Mouse (Mus musculus) kidney, embryonic 15.5 days (tissue): ENCODE data around the gene Actc1. TPM values are rescaled to one million over a fixed set of nuclear protein-coding genes. Genes with fewer than 3 reads are reported as not detected.

ENCODE experiments used
- ATAC-seq: fragments of 200-750 bp; cut with Nextera tagmentation; replicated peaks from 2 replicates; pipeline ENCODE4 v1.8.0; 2017; ENCODE audit warnings: moderate TSS enrichment; ENCODE audit not compliant: low FRiP score
- H3K27ac ChIP-seq: fragments of 300-500 bp; sonication (generic); 2 replicates; pipeline ENCODE4 v1.5.1; 2015; ENCODE audit warnings: mild to moderate bottlenecking, inconsistent platforms
- H3K27me3 ChIP-seq: fragments of 300-500 bp; sonication (generic); 2 replicates; pipeline ENCODE4 v1.6.1; 2015; ENCODE audit warnings: inconsistent platforms
- H3K36me3 ChIP-seq: fragments of 300-500 bp; sonication (generic); 2 replicates; pipeline ENCODE4 v1.6.1; 2015; ENCODE audit warnings: inconsistent platforms
- H3K4me1 ChIP-seq: fragments of 300-500 bp; sonication (generic); 2 replicates; pipeline ENCODE4 v1.6.1; 2015; ENCODE audit warnings: inconsistent platforms
- H3K4me2 ChIP-seq: fragments of 300-500 bp; sonication (generic); 2 replicates; pipeline ENCODE4 v1.6.1; 2015; ENCODE audit warnings: moderate library complexity, mild to moderate bottlenecking, inconsistent platforms
- H3K4me3 ChIP-seq: fragments of 300-500 bp; sonication (generic); replicated peaks from 2 replicates; pipeline ENCODE4 v1.5.1; 2015; ENCODE audit warnings: mild to moderate bottlenecking, inconsistent platforms
- H3K9ac ChIP-seq: fragments of 300-500 bp; sonication (generic); 2 replicates; pipeline ENCODE4 v1.6.1; 2015; ENCODE audit warnings: mild to moderate bottlenecking, inconsistent platforms
- H3K9me3 ChIP-seq: fragments of 300-500 bp; sonication (generic); replicated peaks from 2 replicates; pipeline ENCODE4 v1.6.1; 2016; ENCODE audit warnings: inconsistent platforms
- WGBS: fragments of 180-500 bp; shearing (Covaris S2); methylation state at CpG from one replicate; pipeline ENCODE4 v1.1.7; 2015; ENCODE audit warnings: mixed read lengths; 5-methylcytosine and 5-hydroxymethylcytosine counted together
- polyA plus RNA-seq: library from polyadenylated mRNA; unstranded; fragments of >200 nt; fragmentation: Nextera tagmentation; extraction: Ambion mirVana; gene quantifications from 2 replicates; pipeline ENCODE4 v1.2.1, GENCODE M21; 2015

Actc1 gene
- polyA plus RNA-seq, 1 experiment from 2014 or later: 101 TPM

DNA sequence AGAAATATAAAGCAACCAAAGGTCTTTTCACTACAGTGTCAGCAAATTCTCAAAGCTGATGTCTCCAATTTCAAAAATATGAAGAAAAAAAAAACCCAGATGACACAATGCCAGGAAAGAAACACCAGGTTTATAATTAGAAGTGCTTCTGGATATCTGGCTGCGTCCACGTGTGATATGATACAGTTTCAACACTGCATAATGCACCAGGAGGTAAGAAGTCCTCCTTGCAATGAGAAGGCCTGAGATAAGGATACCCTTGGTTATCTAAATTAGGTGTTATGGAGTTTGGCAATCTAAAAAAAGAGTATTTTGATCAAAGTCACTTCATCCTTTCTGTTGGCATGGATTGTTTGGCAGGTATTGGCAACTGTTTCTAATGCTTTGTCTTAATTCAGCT is 18.5 kb upstream of the Actc1 start:
- Histone ChIP-seq H3K36me3 (no peaks in the 10 kb centered on the region), H3K4me3 (no peak overlapping the region), H3K9ac (no peak overlapping the region), H3K4me1 (no peaks in the 10 kb centered on the region), H3K4me2 (no peak overlapping the region), H3K27me3 (no peaks in the 10 kb centered on the region), H3K27ac (no peak overlapping the region), H3K9me3 (no peaks in the 10 kb centered on the region)
- 86% methylated on average over 2 of the region's 2 CpGs for WGBS
- ATAC-seq: no peak

DNA sequence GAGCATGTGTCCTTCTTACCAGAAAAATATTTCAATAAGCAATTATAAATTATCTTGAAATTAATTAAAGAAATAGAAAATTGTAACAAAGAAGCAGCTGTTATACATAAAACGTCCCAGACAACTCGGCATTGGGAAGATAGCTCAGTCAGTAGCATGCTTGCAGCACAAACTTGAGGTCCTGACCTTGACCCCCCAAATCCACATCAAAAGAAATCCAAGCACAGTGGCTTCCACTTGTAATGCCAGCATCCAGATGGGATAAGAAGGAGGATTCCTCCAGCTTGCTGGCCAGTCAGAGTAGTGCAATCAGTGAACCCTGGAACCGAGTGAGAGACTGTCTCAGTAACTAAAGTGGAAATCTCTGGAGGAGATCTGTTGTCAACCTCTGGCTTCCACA is 12.9 kb upstream of the Actc1 start:
- WGBS: 74% methylated on average over 3 of the region's 3 CpGs
- H3K9me3 ChIP-seq: no peaks in the 10 kb centered on the region
- H3K4me1 ChIP-seq: no peaks in the 10 kb centered on the region
- H3K27me3 ChIP-seq: no peaks in the 10 kb centered on the region
- H3K4me3 ChIP-seq: no peak overlapping the region
- no peak overlapping the region for H3K9ac ChIP-seq
- H3K36me3 ChIP-seq: no peaks in the 10 kb centered on the region
- no peak overlapping the region for H3K27ac ChIP-seq
- no peak for ATAC-seq
- no peak overlapping the region for H3K4me2 ChIP-seq

DNA sequence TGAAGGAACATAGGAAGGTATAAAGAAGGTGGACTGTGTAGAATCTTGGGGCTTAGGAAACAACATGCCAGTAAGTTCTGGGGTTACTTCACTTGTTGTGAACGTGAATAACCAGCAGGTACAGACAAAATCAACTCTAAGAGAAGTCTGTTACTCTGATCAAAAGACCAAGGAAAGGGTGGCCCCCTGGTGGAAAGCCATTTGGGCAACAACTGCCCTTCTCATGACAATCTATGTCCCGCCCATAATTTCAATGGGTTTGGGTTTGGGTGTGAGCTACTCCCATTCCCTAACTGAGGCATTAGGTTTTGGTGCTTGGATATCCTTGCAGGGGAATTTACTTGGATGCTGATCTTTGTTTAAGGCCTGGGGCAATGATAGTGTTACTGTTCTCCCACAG is 10.7 kb upstream of the Actc1 start:
- 56% methylated on average over 2 of the region's 2 CpGs for WGBS
- no peaks in the 10 kb centered on the region for H3K4me1 ChIP-seq
- H3K36me3 ChIP-seq: no peaks in the 10 kb centered on the region
- no peak overlapping the region for H3K9ac ChIP-seq
- H3K4me2 ChIP-seq: no peak overlapping the region
- H3K9me3 ChIP-seq: no peaks in the 10 kb centered on the region
- H3K27me3 ChIP-seq: no peaks in the 10 kb centered on the region
- no peak for ATAC-seq
- no peak overlapping the region for H3K27ac ChIP-seq
- no peak overlapping the region for H3K4me3 ChIP-seq

DNA sequence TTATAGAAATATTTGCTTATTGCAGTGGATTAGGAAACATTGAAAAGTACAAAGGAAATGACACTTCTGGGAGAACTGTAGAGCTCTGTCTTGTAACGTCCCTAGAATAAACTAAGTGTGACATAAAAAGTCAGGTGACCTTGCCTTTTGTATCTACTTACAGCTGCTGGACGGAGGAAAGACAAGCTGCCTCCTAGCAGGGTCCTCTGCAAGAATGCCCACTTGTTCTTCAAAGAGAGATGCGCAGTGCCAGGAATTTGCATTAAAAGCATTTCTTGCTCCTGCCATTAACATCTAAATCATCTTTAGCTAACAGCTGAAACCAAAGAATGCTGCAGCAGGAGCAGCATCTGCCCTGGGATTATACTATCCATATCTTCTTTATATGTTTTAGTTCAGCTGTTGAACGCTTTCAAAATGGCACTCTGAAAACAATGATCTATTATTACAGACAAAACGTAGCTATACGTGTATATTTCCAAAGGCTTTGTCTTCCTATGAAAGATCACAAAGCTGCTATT is 6.8 kb upstream of the Actc1 start:
- Histone ChIP-seq H3K36me3 (no peaks in the 10 kb centered on the region), H3K4me2 (no peak overlapping the region), H3K9me3 (no peaks in the 10 kb centered on the region), H3K4me1 (no peaks in the 10 kb centered on the region), H3K9ac (no peak overlapping the region), H3K4me3 (no peak overlapping the region), H3K27ac (no peak overlapping the region), H3K27me3 (no peaks in the 10 kb centered on the region)
- no peak for ATAC-seq
- 49% methylated on average over 6 of the region's 6 CpGs for WGBS

DNA sequence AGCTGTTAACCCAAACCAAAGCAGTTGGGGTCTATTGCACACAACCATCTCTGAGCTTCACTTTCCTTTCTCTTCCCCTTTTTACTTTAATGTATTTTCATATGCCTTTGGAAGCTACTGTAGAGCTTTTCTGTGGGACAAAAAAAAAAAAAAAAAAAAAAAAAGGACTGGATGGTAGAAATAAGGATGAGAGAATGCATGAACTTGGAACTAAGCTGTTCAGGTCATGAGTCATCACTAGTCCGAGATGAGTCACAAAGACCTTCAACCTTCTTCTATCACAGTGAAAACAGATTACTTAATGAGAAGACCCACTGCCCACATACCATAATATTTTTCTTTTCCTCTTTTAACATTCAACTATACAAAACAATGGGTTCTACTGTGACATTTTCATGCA is 6.3 kb upstream of the Actc1 start:
- whole genome bisulfite sequencing: 65% methylated on average over 1 of the region's 1 CpGs
- H3K9me3 ChIP-seq: no peaks in the 10 kb centered on the region
- H3K4me2 ChIP-seq: no peak overlapping the region
- no peak overlapping the region for H3K4me3 ChIP-seq
- no peaks in the 10 kb centered on the region for H3K36me3 ChIP-seq
- no peak for ATAC-seq
- no peak overlapping the region for H3K9ac ChIP-seq
- no peak overlapping the region for H3K27ac ChIP-seq
- H3K27me3 ChIP-seq: no peaks in the 10 kb centered on the region
- H3K4me1 ChIP-seq: no peaks in the 10 kb centered on the region

DNA sequence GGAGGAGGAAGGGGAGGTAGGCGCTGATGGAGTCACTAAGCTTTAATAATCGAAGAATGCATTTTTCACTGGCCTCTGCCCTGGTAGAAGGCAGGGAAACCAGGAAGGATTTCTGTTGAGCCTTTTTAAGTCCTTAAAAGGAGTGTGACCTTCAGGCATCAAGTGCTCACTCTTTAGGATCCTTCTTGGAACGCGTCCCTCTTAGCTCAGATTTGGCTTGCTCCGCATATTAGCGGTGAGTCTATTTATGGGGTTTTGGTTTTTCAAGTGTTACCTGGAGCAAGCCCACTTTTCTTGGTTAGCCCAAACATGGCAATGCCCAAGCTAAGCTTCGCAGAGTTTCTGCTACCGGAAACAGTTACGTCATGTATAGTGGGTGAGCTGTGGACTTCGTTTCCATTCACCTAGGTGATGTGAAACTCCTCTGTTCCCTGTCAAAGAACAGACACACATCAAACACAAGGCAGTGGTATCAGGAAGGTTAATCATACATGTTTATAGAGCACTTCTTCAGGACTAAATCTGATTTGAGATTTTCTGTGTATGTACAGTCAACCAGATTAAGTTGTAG is 5.0 kb upstream of the Actc1 start:
- no peak overlapping the region for H3K4me3 ChIP-seq
- ATAC-seq: no peak
- no peaks in the 10 kb centered on the region for H3K9me3 ChIP-seq
- no peak overlapping the region for H3K4me2 ChIP-seq
- no peaks in the 10 kb centered on the region for H3K36me3 ChIP-seq
- H3K4me1 ChIP-seq: no peaks in the 10 kb centered on the region
- H3K27ac ChIP-seq: no peak overlapping the region
- 92% methylated on average over 10 of the region's 10 CpGs for WGBS
- no peaks in the 10 kb centered on the region for H3K27me3 ChIP-seq
- H3K9ac ChIP-seq: no peak overlapping the region

DNA sequence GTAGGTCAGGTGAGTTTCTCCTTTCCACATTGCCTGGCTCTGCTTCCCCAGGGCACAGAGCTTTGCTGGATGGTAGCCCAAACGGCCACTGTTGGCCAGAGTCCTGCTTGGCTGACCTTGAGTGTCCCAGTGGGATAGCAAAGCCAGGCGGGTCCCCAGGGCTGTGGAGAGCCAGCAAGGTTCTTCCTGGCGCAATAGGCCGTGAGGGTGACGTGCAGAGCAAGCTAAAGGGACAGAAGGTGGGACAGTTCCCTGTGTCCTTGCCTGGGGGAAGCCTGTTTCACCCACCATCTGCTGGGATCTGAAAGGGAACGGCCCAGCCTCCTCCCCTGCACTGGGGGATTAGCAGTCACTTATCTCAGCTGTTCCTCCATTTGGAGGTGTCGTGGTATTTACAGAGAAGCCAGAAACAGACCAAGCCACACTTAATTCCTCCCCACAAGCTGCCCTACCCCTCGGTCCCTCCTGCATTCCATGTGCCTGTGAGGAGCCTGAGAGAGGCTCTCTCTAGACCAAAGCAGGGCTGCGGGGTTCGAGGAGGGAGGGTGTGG is 4.0 kb upstream of the Actc1 start:
- no peaks in the 10 kb centered on the region for H3K9me3 ChIP-seq
- whole genome bisulfite sequencing: 14% methylated on average over 10 of the region's 10 CpGs
- H3K9ac ChIP-seq: no peak overlapping the region
- no peak overlapping the region for H3K4me3 ChIP-seq
- no peak overlapping the region for H3K4me2 ChIP-seq
- no peak overlapping the region for H3K27ac ChIP-seq
- ATAC-seq: no peak
- no peaks in the 10 kb centered on the region for H3K36me3 ChIP-seq
- no peaks in the 10 kb centered on the region for H3K27me3 ChIP-seq
- H3K4me1 ChIP-seq: peaks cover 3% of the 10 kb centered on the region

DNA sequence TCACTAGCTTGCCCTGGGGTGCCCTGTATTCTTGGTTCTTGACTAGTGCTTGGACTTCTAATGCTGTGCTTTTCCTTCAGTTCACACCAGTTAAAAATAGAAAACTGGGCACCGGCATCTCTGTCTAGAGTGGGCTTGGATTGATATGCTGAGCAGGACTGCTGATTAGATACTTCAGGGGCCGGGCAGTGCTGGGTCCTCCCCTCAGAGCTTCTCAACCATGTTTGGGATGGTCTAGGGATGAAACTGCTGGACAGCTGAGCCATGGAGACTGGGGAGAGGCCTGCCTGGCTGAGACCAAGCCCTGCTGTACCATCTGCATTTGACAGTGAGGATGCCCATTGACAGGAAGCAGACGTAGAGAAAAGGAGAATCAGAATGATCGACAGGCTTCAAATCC is 781 bp upstream of the Actc1 start:
- Histone ChIP-seq H3K27ac (no peak overlapping the region), H3K36me3 (no peaks in the 10 kb centered on the region), H3K9me3 (no peaks in the 10 kb centered on the region), H3K9ac (no peak overlapping the region), H3K4me3 (no peak overlapping the region), H3K4me1 (peaks cover 3% of the 10 kb centered on the region), H3K27me3 (no peaks in the 10 kb centered on the region), H3K4me2 (no peak overlapping the region)
- 86% methylated on average over 4 of the region's 4 CpGs for WGBS
- ATAC-seq: no peak

DNA sequence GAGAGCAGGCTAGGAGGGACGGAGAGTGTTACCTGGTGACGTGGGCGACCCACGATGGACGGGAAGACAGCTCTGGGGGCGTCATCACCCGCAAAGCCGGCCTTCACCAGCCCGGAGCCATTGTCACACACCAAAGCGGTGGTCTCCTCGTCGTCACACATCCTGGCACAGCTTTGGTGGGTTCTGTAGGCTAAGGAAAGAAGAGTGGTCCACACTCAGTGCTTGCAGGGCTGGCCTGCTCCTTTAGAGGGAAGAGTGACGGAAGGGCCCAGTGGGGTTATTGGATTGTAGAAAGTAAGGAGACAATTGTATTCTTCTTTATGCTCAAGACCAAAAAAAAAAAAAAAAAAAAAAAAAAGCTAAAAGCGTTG is 1.5 kb downstream of the Actc1 start:
- WGBS: 88% methylated on average over 14 of the region's 14 CpGs
- Histone ChIP-seq H3K9me3 (no peaks in the 10 kb centered on the region), H3K27me3 (no peaks in the 10 kb centered on the region), H3K4me1 (peaks cover 3% of the 10 kb centered on the region), H3K36me3 (no peaks in the 10 kb centered on the region), H3K4me3 (no peak overlapping the region), H3K27ac (no peak overlapping the region), H3K9ac (no peak overlapping the region), H3K4me2 (no peak overlapping the region)
- no peak for ATAC-seq

DNA sequence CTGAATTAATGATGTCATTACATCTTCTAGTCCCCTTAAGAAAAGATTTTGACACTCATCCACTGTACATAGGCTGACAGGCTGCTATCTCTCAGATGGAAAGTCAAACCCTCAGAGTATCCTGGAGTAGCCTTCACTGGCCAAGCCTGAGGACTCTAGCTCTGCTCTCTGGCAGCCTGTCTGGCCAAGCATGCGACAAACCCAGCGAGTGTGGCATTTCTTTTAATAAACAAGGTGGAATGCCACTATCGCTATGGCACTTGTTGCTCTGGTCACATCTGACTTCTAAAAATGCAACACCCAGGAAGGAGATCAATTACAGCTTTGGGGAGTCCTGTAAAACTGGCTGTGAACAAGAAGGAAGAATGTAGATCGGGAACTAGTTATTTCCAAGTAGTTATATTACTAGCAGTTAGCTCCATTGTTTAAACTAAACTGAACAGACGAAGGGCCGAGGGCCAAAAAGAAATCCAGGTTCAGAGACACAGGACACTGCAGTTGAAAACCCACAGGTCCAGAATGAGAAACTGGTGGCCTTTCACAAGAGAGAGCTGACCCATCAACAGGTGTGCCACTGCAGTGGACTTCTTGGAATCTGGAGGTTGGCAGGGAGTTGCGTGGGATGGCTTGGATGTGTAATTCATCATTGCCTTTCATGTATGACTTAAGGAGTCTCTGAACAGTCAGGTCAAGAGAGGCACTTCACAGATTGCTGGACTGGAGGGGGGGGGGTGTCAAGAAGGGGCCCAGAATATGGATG is 2.1 kb downstream of the Actc1 start:
- no peaks in the 10 kb centered on the region for H3K9me3 ChIP-seq
- H3K4me3 ChIP-seq: no peak overlapping the region
- no peak overlapping the region for H3K4me2 ChIP-seq
- H3K27me3 ChIP-seq: no peaks in the 10 kb centered on the region
- no peak overlapping the region for H3K27ac ChIP-seq
- peaks cover 3% of the 10 kb centered on the region for H3K4me1 ChIP-seq
- no peaks in the 10 kb centered on the region for H3K36me3 ChIP-seq
- H3K9ac ChIP-seq: no peak overlapping the region
- WGBS: 88% methylated on average over 7 of the region's 7 CpGs
- ATAC-seq: no peak

DNA sequence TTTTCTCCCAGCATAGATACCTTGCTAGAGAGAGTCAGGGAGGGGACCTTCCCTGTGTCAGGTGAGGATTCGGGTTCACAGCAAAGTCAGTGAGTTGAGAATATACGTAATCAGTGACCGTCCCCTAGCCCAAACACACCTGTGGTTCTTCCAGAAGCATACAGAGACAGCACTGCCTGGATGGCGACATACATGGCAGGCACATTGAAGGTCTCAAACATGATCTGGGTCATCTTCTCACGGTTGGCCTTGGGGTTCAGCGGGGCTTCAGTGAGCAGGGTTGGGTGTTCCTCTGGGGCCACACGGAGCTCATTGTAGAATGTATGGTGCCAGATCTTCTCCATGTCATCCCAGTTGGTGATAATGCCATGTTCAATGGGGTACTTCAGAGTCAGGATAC is 3.2 kb downstream of the Actc1 start:
- 93% methylated on average over 7 of the region's 7 CpGs for WGBS

DNA sequence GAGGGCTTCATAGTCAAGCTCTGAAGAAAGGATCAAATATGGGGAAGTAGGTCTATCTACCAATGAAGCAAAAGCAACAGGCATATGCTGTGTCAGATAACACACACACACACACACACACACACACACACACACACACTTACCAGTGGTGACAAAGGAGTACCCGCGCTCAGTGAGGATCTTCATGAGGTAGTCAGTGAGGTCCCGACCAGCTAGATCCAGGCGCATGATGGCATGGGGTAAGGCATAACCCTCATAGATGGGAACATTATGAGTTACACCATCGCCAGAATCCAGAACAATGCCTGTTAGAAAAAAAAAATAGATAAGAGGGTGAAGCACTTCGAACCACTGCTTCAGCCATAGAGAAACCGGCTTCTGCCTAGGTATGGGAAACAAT is 4.0 kb downstream of the Actc1 start:
- Histone ChIP-seq H3K4me1 (peaks cover 3% of the 10 kb centered on the region), H3K4me3 (no peak overlapping the region), H3K9ac (no peak overlapping the region), H3K27me3 (no peaks in the 10 kb centered on the region), H3K4me2 (no peak overlapping the region), H3K36me3 (no peaks in the 10 kb centered on the region), H3K9me3 (no peaks in the 10 kb centered on the region), H3K27ac (no peak overlapping the region)
- no peak for ATAC-seq
- WGBS: 94% methylated on average over 7 of the region's 7 CpGs

More for the DNA sequence above, 3.2 kb downstream of the Actc1 start:
- Histone ChIP-seq H3K27ac (no peak overlapping the region), H3K9ac (no peak overlapping the region), H3K4me1 (peaks cover 3% of the 10 kb centered on the region), H3K9me3 (no peaks in the 10 kb centered on the region), H3K36me3 (no peaks in the 10 kb centered on the region), H3K27me3 (no peaks in the 10 kb centered on the region), H3K4me3 (no peak overlapping the region), H3K4me2 (no peak overlapping the region)
- ATAC-seq: no peak
